Mouse (Mus musculus) brain, adult 2 months (tissue): ENCODE measurements around the gene Slc2a3.

Source experiments
- DNase-seq: peaks from one replicate; pipeline ENCODE4 v3.0.0; 2011; ENCODE audit warnings: low read depth, low spot score

Gene Slc2a3

GRCm38 (mm10) chr6:122801301-122801800, at the start of gene Slc2a3:
Gene Slc2a3, minus strand, starts transcription at chr6:122801640.
- peak; percentile 79 for DNase-seq

- DNase-seq = peak; percentile 55
Measured at GRCm38 (mm10) chr6:122843759-122844158, 42.3 kb upstream of the Slc2a3 start.

GRCm38 (mm10) chr6:122837539-122837938, 36.1 kb upstream of the Slc2a3 start:
- no peak for DNase-seq

- no peak for DNase-seq
Measured at GRCm38 (mm10) chr6:122836974-122837373, 35.5 kb upstream of the Slc2a3 start.

- DNase-seq = peak; percentile 48
Measured at GRCm38 (mm10) chr6:122834365-122834764, 32.9 kb upstream of the Slc2a3 start.

- peak; percentile 71 for DNase-seq
Measured at GRCm38 (mm10) chr6:122832880-122833279, 31.4 kb upstream of the Slc2a3 start.

- peak; percentile 46 for DNase-seq
Measured at GRCm38 (mm10) chr6:122828086-122828485, 26.6 kb upstream of the Slc2a3 start.

GRCm38 (mm10) chr6:122825923-122826742, 24.7 kb upstream of the Slc2a3 start:
- peak; percentile 95 for DNase-seq

GRCm38 (mm10) chr6:122825166-122825565, 23.7 kb upstream of the Slc2a3 start:
- no peak for DNase-seq

- peak; percentile 66 for DNase-seq
Measured at GRCm38 (mm10) chr6:122824086-122824485, 22.6 kb upstream of the Slc2a3 start.

GRCm38 (mm10) chr6:122821822-122822221, 20.4 kb upstream of the Slc2a3 start:
- DNase-seq = no peak

GRCm38 (mm10) chr6:122820799-122821650, 19.6 kb upstream of the Slc2a3 start:
- DNase-seq = no peak

- DNase-seq = peak; percentile 60
Measured at GRCm38 (mm10) chr6:122820071-122820798, 18.8 kb upstream of the Slc2a3 start.

GRCm38 (mm10) chr6:122819306-122820070, 18.0 kb upstream of the Slc2a3 start, which contains the start of gene Foxj2:
Gene Foxj2, plus strand, starts transcription at chr6:122819914.
- peak; percentile 74 for DNase-seq

GRCm38 (mm10) chr6:122813640-122814039, 12.2 kb upstream of the Slc2a3 start:
- no peak for DNase-seq

GRCm38 (mm10) chr6:122812716-122813115, 11.3 kb upstream of the Slc2a3 start:
- no peak for DNase-seq

- DNase-seq = peak; percentile 80
Measured at GRCm38 (mm10) chr6:122811771-122812600, 10.5 kb upstream of the Slc2a3 start.

- DNase-seq = peak; percentile 98
Measured at GRCm38 (mm10) chr6:122811280-122811652, 9.8 kb upstream of the Slc2a3 start.

- peak; percentile 100 for DNase-seq
Measured at GRCm38 (mm10) chr6:122810615-122811279, 9.3 kb upstream of the Slc2a3 start.
